ENCODE assay signal across 25 mouse cellular contexts in genomic region chr12:51045020-51045419, GRCm38 (mm10).
DNase-seq lines count a peak whose midpoint lies in the region; ATAC-seq lines count a peak whose summit lies in the region.
"Had no signal": no experiment of that assay in that cellular context is flagged by ENCODE, and none has a peak within 500 bp of the region (broad histone marks: within the 10 kb centered on the region; RNA-seq: fewer than 3 reads in every experiment).

No protein-coding gene starts in this region.

- H3K27me3 ChIP-seq in heart, embryonic 13.5 days (replicated peaks), result no peaks in the 10 kb centered on the region
- no peaks in the 10 kb centered on the region for H3K27me3 ChIP-seq in kidney, embryonic 15.5 days
- H3K27me3 ChIP-seq: heart, embryonic 12.5 days; limb, embryonic 13.5 days; midbrain, embryonic 15.5 days; neural tube, embryonic 12.5 days; stomach, embryonic 15.5 days had no signal

- 0 out of 2 replicates have a peak overlapping the region, but pooled peaks have one; percentile 27 for H3K4me2 ChIP-seq in heart, embryonic 13.5 days
- no peak overlapping the region for H3K4me2 ChIP-seq in kidney, embryonic 15.5 days
- H3K4me2 ChIP-seq: heart, embryonic 12.5 days; hindbrain, embryonic 14.5 days; limb, embryonic 13.5 days; midbrain, embryonic 15.5 days; neural tube, embryonic 12.5 days; stomach, embryonic 15.5 days had no signal

- no peaks in the 10 kb centered on the region for H3K9me3 ChIP-seq in heart, embryonic 13.5 days
- H3K9me3 ChIP-seq in kidney, embryonic 15.5 days (replicated peaks), result no peaks in the 10 kb centered on the region
- H3K9me3 ChIP-seq: heart, embryonic 12.5 days; limb, embryonic 13.5 days; midbrain, embryonic 15.5 days; neural tube, embryonic 12.5 days; stomach, embryonic 15.5 days had no signal

- WGBS in heart, embryonic 13.5 days, result 6% methylated on average over 1 of the region's 1 CpGs
- WGBS in kidney, embryonic 15.5 days, result 30% methylated on average over 1 of the region's 1 CpGs

- H3K4me3 ChIP-seq in heart, embryonic 13.5 days, result no peak overlapping the region
- no peak overlapping the region for H3K4me3 ChIP-seq in kidney, embryonic 15.5 days (replicated peaks)
- H3K4me3 ChIP-seq: heart, embryonic 12.5 days; limb, embryonic 13.5 days; midbrain, embryonic 15.5 days; neural tube, embryonic 12.5 days; stomach, embryonic 15.5 days had no signal

- H3K9ac ChIP-seq in heart, embryonic 13.5 days, result peak overlapping the region; percentile 10; the same call in 1 of the 2 replicates
- H3K9ac ChIP-seq in kidney, embryonic 15.5 days, result no peak overlapping the region
- H3K9ac ChIP-seq: heart, embryonic 12.5 days; hindbrain, embryonic 14.5 days; limb, embryonic 13.5 days; liver, embryonic 14.5 days; midbrain, embryonic 15.5 days; neural tube, embryonic 12.5 days; stomach, embryonic 15.5 days had no signal

- no peaks in the 10 kb centered on the region for H3K36me3 ChIP-seq in heart, embryonic 13.5 days
- H3K36me3 ChIP-seq in kidney, embryonic 15.5 days, result no peaks in the 10 kb centered on the region
- H3K36me3 ChIP-seq: heart, embryonic 12.5 days; limb, embryonic 13.5 days; midbrain, embryonic 15.5 days; neural tube, embryonic 12.5 days; stomach, embryonic 15.5 days had no signal

- H3K4me1 ChIP-seq in heart, embryonic 13.5 days, result peaks cover 15% of the 10 kb centered on the region
- no peaks in the 10 kb centered on the region for H3K4me1 ChIP-seq in kidney, embryonic 15.5 days
- H3K4me1 ChIP-seq: limb, embryonic 13.5 days; midbrain, embryonic 15.5 days; neural tube, embryonic 12.5 days had no signal

- ATAC-seq in heart, embryonic 13.5 days (ENCODE audit: extremely low read depth, insufficient number of reproducible peaks, low FRiP score, low TSS enrichment), result no peak
- no peak for ATAC-seq in kidney, embryonic 15.5 days (replicated peaks; ENCODE audit: low FRiP score)
- ATAC-seq: inflammation-experienced regulatory T-cells, adult 6 months had no signal

- no peak for DNase-seq in heart, adult 9 months (ENCODE audit: low spot score in 2 of 2)
- peak; percentile 26 for DNase-seq in kidney, adult 9 months
- peak; percentile 7 for DNase-seq in lung, postnatal 10 days
- DNase-seq in lung, postnatal 25 days (ENCODE audit: low spot score), result no peak
- no peak for DNase-seq in spleen, postnatal 36 days (ENCODE audit: low spot score in 2 of 2)
- DNase-seq: adrenal gland, postnatal 14 days; cerebellum, adult 2 months; cerebellum, postnatal 25 days; gastrocnemius, postnatal 10 days; heart, postnatal 4 days; layer of hippocampus, adult 9-11 months; right cerebral cortex, postnatal 14 days; spleen, adult 18-20 months; thymus, adult 2 months; thymus, postnatal 4 days had no signal

- H3K27ac ChIP-seq in heart, embryonic 13.5 days (replicated peaks), result no peak overlapping the region
- H3K27ac ChIP-seq in kidney, embryonic 15.5 days, result no peak overlapping the region
- H3K27ac ChIP-seq: hindbrain, embryonic 14.5 days; limb, embryonic 13.5 days; liver, embryonic 14.5 days; midbrain, embryonic 15.5 days; neural tube, embryonic 12.5 days; stomach, embryonic 15.5 days had no signal

Comparison
In these comparisons a context has a peak if more than half of its experiments do, and no peak if none do; other contexts are left out.
1. DNase-seq: peak in kidney, adult 9 months (single experiment) and lung, postnatal 10 days (single experiment); none in heart, adult 9 months (0 of 2), lung, postnatal 25 days (single experiment) and spleen, postnatal 36 days (0 of 2).